Mouse (Mus musculus) cortical plate, adult 2 months (tissue): ENCODE results near the gene Hltf.

Experiments used
- CTCF ChIP-seq: fragments of 200-500 bp; IDR thresholded peaks from 2 replicates; pipeline ENCODE4 v1.5.1; 2011; ENCODE audit warnings: mild to moderate bottlenecking, control low read depth, low read length; ENCODE audit not compliant: insufficient read depth; ENCODE audit errors: extremely low read depth
- POLR2A ChIP-seq: fragments of 200-500 bp; IDR thresholded peaks from 2 replicates; pipeline ENCODE4 v1.6.1; 2011; ENCODE audit warnings: mild to moderate bottlenecking, low read length, control low read depth; ENCODE audit not compliant: insufficient read depth; ENCODE audit errors: extremely low read depth

- TF ChIP-seq CTCF (no peak), POLR2A (no peak)
Observed at GRCm38 (mm10) chr3:20134545-20134944, 76.9 kb downstream of the Hltf start.
